Comparison of ENCODE assay signal across 8 mouse cellular contexts in genomic region chr7:65527071-65528007, GRCm38 (mm10). TPM values are rescaled to one million over a fixed set of nuclear protein-coding genes. Genes with fewer than 3 reads are reported as not detected.
DNase-seq lines count a peak whose midpoint lies in the region; ATAC-seq and TF ChIP-seq lines count a peak whose summit lies in the region.

Gene Tjp1 (minus strand): TSS chr7:65527781.

- H3K4me2 ChIP-seq in liver, postnatal 0 days (ENCODE audit: low read depth, low read length), result peak within 1 kb of the TSS; percentile 66

- 1% methylated on average over 68 of the region's 115 CpGs for WGBS in liver, postnatal 0 days (ENCODE audit: insufficient replicate concordance)
- WGBS in thymus, adult 2 months, result 6% methylated on average over 113 of the region's 115 CpGs

- DNase-seq in thymus, postnatal 4 days, result peak; percentile 10
- no peak for DNase-seq in thymus, postnatal 10 days (ENCODE audit: low spot score in 2 of 2)
- DNase-seq in embryo, embryonic 9.5 days (ENCODE audit: extremely low spot score), result peak; percentile 61
- peak; percentile 33 to 40 for DNase-seq in kidney, postnatal 4 days
- DNase-seq in liver, postnatal 0 days, result no peak
- peak; percentile 77 to 78 for DNase-seq in right cerebral cortex, postnatal 10 days (ENCODE audit: low spot score in 2 of 2)
- DNase-seq in thymus, adult 2 months, result no peak

- H3K27me3 ChIP-seq in liver, postnatal 0 days (ENCODE audit: insufficient read depth, low read length), result peaks cover 34% of the 10 kb centered on the region
- H3K27me3 ChIP-seq in thymus, adult 2 months (ENCODE audit: control insufficient read depth, insufficient read depth, low read length), result no peaks in the 10 kb centered on the region

- peak; percentile 40 for ATAC-seq in granulocyte monocyte progenitor cell, adult 5-6 weeks (replicated peaks; ENCODE audit: poor library complexity, severe bottlenecking)
- ATAC-seq in liver, postnatal 0 days, result no peak

- no peaks in the 10 kb centered on the region for H3K36me3 ChIP-seq in liver, postnatal 0 days (replicated peaks; ENCODE audit: insufficient read depth, low read length)
- H3K36me3 ChIP-seq in thymus, adult 2 months (ENCODE audit: control insufficient read depth, insufficient read depth, low read length), result no peaks in the 10 kb centered on the region

- H3K9ac ChIP-seq in liver, postnatal 0 days (replicated peaks), result no peak within 1 kb of the TSS

- TF ChIP-seq EP300 in liver, postnatal 0 days (IDR thresholded peaks at IDR 0.05; ENCODE audit: low read depth), result no peak

- no peak within 1 kb of the TSS for H3K27ac ChIP-seq in liver, postnatal 0 days (ENCODE audit: low read depth)
- no peak within 1 kb of the TSS for H3K27ac ChIP-seq in thymus, adult 2 months (ENCODE audit: control insufficient read depth, insufficient read depth, low read length)

- 0 out of 2 replicates have a peak, but pooled peaks cover 7% of the 10 kb centered on the region for H3K4me1 ChIP-seq in liver, postnatal 0 days (ENCODE audit: insufficient read depth)
- no peaks in the 10 kb centered on the region for H3K4me1 ChIP-seq in thymus, adult 2 months (replicated peaks; ENCODE audit: control insufficient read depth, insufficient read depth, low read length)

- no peak for TF ChIP-seq CTCF in liver, postnatal 0 days (IDR thresholded peaks at IDR 0.05; ENCODE audit: low read depth)
- TF ChIP-seq CTCF in thymus, adult 2 months (IDR thresholded peaks at IDR 0.05; ENCODE audit: borderline replicate concordance, control insufficient read depth, extremely low read depth, insufficient read depth, low read length, poor library complexity), result no peak

- no peak for TF ChIP-seq POLR2A in thymus, adult 2 months (IDR thresholded peaks at IDR 0.05; ENCODE audit: control insufficient read depth, extremely low read depth, insufficient read depth, low read length, poor library complexity)

- peak within 1 kb of the TSS; percentile 41 for H3K4me3 ChIP-seq in liver, postnatal 0 days (ENCODE audit: low read depth, low read length)
- H3K4me3 ChIP-seq in thymus, adult 2 months (ENCODE audit: control insufficient read depth, insufficient read depth, low read length), result no peak within 1 kb of the TSS

- H3K9me3 ChIP-seq in liver, postnatal 0 days (ENCODE audit: low read length), result no peaks in the 10 kb centered on the region

RNA-seq across cellular contexts. Expression of gene Tjp1, which starts in this region (rescaled TPM):
- not detected in 2 replicates for total RNA-seq in granulocyte monocyte progenitor cell, adult 5-6 weeks (2014; fragmentation: Nextera tagmentation)
- total RNA-seq in granulocyte monocyte progenitor cell, adult 5-6 weeks (2017), result 0.05 and 1.2 TPM in 2 replicates
- 3.4 and 3.8 TPM in 2 replicates for polyA plus RNA-seq in liver, postnatal 0 days (2015; fragmentation: Nextera tagmentation; extraction: Ambion mirVana)
- polyA plus RNA-seq in thymus, adult 2 months (2012; rRNA removed), result 2.8 and 3.6 TPM in 2 replicates

Comparison
In these comparisons a context has a peak if more than half of its experiments do, and no peak if none do; other contexts are left out.
1. DNase-seq: peak in thymus, postnatal 4 days (single experiment), embryo, embryonic 9.5 days (single experiment), kidney, postnatal 4 days (2 of 2) and right cerebral cortex, postnatal 10 days (2 of 2); none in thymus, postnatal 10 days (0 of 2), liver, postnatal 0 days (single experiment) and thymus, adult 2 months (single experiment).